Mouse (Mus musculus) c-Kit-positive CD71-positive TER-119-negative erythroid progenitor cells, embryonic 14.5 days (primary cell): Measurements from ENCODE around the gene Suz12.

Experiments
- DNase-seq: peaks from one replicate; pipeline ENCODE4 v3.0.0-alpha.2; 2013; ENCODE audit warnings: low read depth

Gene Suz12

DNA sequence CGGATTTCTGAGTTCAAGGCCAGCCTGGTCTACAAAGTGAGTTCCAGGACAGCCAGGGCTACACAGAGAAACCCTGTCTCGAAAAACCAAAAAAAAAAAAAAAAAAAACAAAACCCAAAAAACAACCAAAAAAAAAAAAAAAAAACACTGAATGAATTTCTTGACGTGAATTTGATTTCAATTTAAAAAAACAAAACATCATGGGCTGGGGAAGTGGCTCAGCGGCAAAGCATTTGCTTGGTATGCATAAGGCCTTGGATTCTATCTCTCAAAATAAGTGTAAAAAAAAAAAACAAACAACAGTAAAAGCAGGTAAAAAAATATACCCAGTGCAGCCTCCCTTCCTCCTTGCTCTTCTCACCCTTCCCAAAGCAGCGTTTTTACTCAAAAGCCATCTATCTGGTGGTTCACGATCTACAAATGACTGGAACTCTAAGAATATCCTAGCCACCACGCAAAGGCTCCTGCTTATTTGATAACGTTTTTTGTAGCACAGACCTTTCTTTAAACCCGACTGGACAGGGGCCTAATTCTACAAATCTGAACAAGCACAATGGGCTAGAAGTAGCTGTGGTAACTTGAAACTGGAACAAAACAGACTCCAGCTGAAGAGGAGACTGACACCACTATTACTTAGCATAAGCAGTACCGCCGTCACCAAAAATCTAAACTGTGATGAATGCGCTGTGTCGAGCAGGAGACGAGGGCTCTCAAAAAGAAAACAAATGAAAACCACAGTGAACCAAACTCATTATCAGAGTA is 85.1 kb downstream of the Suz12 start:
- DNase-seq = no peak

DNA sequence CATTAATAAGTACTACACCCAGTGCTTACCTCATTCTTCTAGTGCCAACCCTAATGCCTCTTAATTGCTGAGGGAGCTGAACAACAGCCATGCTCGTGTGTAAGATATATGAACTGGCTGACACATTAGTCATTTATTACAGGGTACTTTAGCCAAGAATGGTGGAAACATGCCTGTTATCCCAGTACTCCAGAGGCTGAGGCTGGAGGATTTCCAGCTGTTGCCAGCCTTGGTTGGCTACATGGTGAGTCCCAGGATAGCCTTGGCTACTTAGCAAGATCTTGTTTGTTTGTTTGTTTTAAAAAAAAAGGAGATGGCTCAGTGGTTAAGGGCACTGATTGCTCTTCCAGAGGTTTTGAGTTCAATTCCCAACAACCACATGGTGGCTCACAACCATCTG is 85.9 kb downstream of the Suz12 start:
- no peak for DNase-seq

DNA sequence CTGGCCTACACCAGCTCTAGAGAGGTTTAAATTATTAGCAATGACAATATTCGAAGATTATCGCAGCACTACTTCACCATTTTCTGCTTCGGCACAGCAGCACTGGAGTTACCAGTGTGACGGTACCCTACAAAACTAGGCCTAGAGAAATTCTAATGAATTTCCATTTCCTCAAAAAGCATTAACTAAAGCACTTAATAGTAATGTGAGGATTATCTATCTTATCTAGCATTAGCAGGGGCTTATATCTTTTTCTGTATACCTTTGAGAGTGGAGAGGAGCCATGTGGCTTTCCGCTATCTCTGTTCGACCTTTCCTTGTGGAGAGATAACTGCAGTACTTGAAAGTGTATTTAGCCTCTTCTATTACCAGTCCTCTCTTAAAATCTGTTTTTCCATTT is 86.8 kb downstream of the Suz12 start:
- no peak for DNase-seq

DNA sequence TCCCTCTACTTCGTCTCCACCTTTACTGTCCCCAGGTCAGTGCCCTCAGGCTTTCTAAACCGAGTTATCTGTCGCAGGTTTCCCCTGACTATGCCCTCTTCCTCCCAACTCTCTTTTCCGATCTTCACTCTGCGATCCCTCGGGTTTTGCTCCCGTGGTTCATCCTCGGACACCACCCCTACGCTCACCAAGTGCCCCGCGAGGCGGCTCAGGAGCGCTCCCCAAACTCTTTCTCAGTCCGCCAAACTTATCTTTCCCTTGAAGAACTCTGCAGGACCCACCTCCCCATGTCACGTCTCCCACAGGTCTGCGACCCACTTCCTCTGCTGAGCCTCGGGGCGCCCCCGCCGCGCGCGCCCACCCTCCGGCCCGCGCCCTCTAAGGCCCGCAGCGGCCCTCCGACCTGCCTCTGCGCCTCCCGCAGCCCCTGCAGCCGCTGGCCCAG is 87.5 kb downstream of the Suz12 start:
- no peak for DNase-seq

DNA sequence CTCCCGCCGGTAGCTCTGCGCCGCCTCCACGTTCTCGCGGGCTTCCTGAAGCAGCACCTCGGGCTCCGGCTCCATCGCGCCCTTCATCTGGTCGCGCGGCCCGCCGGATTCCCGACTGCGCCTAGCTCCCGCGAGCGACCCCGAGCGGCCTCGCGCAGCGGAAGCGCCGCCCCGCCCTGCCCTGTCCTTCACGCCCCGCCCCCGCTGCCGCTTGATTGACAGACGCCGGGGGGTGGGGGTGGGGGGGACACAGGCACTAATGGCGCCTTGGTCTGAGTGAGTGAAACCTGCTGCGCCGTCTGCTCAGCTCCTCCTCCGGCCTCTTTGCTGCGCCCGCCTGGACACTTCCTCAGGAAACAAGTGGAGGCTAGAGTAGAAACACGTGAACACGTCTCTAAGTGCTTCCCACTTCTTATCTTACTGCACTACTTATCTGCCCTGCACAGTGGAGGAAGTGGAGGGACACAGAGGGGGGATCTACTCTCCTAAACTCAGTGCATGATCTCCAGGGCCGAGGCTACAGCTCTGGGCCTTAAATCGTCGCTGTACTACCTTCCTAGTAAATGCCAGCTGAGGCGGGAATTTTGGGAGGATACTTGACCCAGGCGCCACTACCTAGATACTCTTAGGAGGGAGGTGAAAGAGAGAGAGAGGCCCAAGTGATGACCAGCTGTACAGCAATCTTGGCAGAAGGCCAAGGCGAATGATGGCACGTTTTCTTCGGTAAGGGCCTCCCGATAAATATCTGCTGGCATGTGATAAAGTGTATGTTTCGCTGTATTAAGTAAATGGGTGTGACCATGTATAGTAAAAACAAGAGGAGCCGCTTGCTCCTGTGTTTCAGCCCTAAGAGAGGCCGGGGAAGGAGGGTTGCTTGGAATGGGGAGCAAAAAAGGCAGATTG is 88.2 kb downstream of the Suz12 start, which contains the start of gene Crlf3:
Crlf3 (minus strand) TSS at position 166 of the 903 bp plus-strand sequence.
- DNase-seq = peak; percentile 97

DNA sequence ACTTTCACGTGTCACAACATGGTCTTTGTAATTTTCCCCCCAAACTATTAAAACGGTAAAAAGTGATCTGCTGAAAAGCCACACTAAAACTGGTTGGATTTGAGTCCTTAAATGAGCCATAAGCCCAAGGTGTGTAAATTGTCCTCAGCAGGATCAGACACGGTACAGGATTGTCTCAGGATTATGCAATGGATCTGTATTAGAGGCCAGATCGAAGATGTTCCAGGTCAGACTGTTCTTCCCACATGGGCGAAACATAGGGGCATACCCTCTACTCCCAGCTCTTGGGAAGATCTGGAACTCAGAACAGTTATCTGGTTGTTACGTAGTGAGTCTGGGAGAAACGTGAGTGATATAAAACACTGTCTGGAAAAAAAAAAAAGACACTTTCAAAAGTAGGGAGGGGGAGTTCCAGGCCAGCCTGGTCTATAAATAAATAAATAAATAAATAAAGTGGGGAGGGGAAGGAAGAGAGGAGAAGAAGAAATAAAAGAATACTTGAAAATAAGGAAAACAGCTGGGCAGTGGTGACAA is 88.9 kb downstream of the Suz12 start:
- no peak for DNase-seq
